Comparison of ENCODE assay signal across 15 mouse cellular contexts in genomic region chr1:184357474-184358225, GRCm38 (mm10).
DNase-seq lines count a peak whose midpoint lies in the region; ATAC-seq and TF ChIP-seq lines count a peak whose summit lies in the region.
"Had no signal": no experiment of that assay in that cellular context is flagged by ENCODE, and none has a peak within 500 bp of the region (broad histone marks: within the 10 kb centered on the region; RNA-seq: fewer than 3 reads in every experiment).

No protein-coding gene starts in this region.

- H3K27ac ChIP-seq in heart, embryonic 15.5 days: peak overlapping the region; percentile 20; the same call in 1 of the 2 replicates
- no peak overlapping the region for H3K27ac ChIP-seq in heart, adult 2 months
- H3K27ac ChIP-seq in lung, embryonic 15.5 days: peak overlapping the region; percentile 8; the same call in 1 of the 2 replicates
- H3K27ac ChIP-seq in liver, postnatal 0 days (ENCODE audit: low read depth): peak overlapping the region; percentile 48; the same call in 1 of the 2 replicates

- H3K79me2 ChIP-seq in heart, adult 2 months (replicated peaks; ENCODE audit: control insufficient read depth, insufficient read depth, low read length): no peaks in the 10 kb centered on the region

- no peak overlapping the region for H3K4me2 ChIP-seq in heart, embryonic 15.5 days
- no peak overlapping the region for H3K4me2 ChIP-seq in lung, embryonic 15.5 days
- no peak overlapping the region for H3K4me2 ChIP-seq in liver, postnatal 0 days (ENCODE audit: low read depth, low read length)

- H3K27me3 ChIP-seq in heart, embryonic 15.5 days: no peaks in the 10 kb centered on the region
- no peaks in the 10 kb centered on the region for H3K27me3 ChIP-seq in heart, adult 2 months (ENCODE audit: control insufficient read depth, insufficient read depth, low read length)
- H3K27me3 ChIP-seq in lung, embryonic 15.5 days: no peaks in the 10 kb centered on the region
- H3K27me3 ChIP-seq in liver, postnatal 0 days (ENCODE audit: insufficient read depth, low read length): no peaks in the 10 kb centered on the region

- H3K9me3 ChIP-seq in heart, embryonic 15.5 days (replicated peaks): no peaks in the 10 kb centered on the region
- no peaks in the 10 kb centered on the region for H3K9me3 ChIP-seq in lung, embryonic 15.5 days
- no peaks in the 10 kb centered on the region for H3K9me3 ChIP-seq in liver, postnatal 0 days (ENCODE audit: low read length)

- no peak for DNase-seq in heart, adult 2 months
- DNase-seq in lung, postnatal 36 days: no peak
- DNase-seq in NIH3T3 (ENCODE audit: low read depth): peak; percentile 32
- DNase-seq in liver, postnatal 0 days: no peak
- no peak for DNase-seq in adrenal gland, postnatal 36 days
- DNase-seq in cerebellum, adult 8-10 months: no peak
- DNase-seq: cerebellum, adult 2 months; embryo, embryonic 11 days; heart, adult 18-20 months; kidney, postnatal 25 days; right cerebral cortex, postnatal 4 days had no signal

- peaks cover 5% of the 10 kb centered on the region; the same call in 1 of the 2 replicates for H3K4me1 ChIP-seq in heart, embryonic 15.5 days (replicated peaks)
- peaks cover 1% of the 10 kb centered on the region for H3K4me1 ChIP-seq in heart, adult 2 months (ENCODE audit: control insufficient read depth, insufficient read depth, low read length)
- peaks cover 17% of the 10 kb centered on the region for H3K4me1 ChIP-seq in lung, embryonic 15.5 days
- no peaks in the 10 kb centered on the region for H3K4me1 ChIP-seq in liver, postnatal 0 days (ENCODE audit: insufficient read depth)

- no peak for TF ChIP-seq POLR2A in heart, adult 2 months (IDR thresholded peaks at IDR 0.05; ENCODE audit: insufficient read depth, low read depth, low read length)

- no peak overlapping the region for H3K9ac ChIP-seq in heart, embryonic 15.5 days
- no peak overlapping the region for H3K9ac ChIP-seq in heart, adult 2 months (ENCODE audit: low read depth, low read length)
- H3K9ac ChIP-seq in lung, embryonic 15.5 days: no peak overlapping the region
- H3K9ac ChIP-seq in liver, postnatal 0 days (replicated peaks): no peak overlapping the region

- intact Hi-C loops in heart, adult 2 months (cut with DNase I): no loop called here

- 32% methylated on average over 4 of the region's 4 CpGs for WGBS in heart, embryonic 15.5 days
- WGBS in heart, adult 2 months: 25% methylated on average over 4 of the region's 4 CpGs
- WGBS in lung, embryonic 15.5 days: 23% methylated on average over 4 of the region's 4 CpGs
- WGBS in liver, postnatal 0 days (ENCODE audit: insufficient replicate concordance): 48% methylated on average over 4 of the region's 4 CpGs

- H3K4me3 ChIP-seq in heart, embryonic 15.5 days: no peak overlapping the region
- H3K4me3 ChIP-seq in heart, adult 2 months: no peak overlapping the region
- no peak overlapping the region for H3K4me3 ChIP-seq in lung, embryonic 15.5 days
- no peak overlapping the region for H3K4me3 ChIP-seq in liver, postnatal 0 days (ENCODE audit: low read depth, low read length)
- H3K4me3 ChIP-seq: erythroblast, embryonic 14.5 days had no signal

- no peaks in the 10 kb centered on the region for H3K36me3 ChIP-seq in heart, embryonic 15.5 days
- no peaks in the 10 kb centered on the region for H3K36me3 ChIP-seq in heart, adult 2 months (ENCODE audit: control insufficient read depth, insufficient read depth, low read length)
- H3K36me3 ChIP-seq in lung, embryonic 15.5 days: no peaks in the 10 kb centered on the region
- H3K36me3 ChIP-seq in liver, postnatal 0 days (replicated peaks; ENCODE audit: insufficient read depth, low read length): no peaks in the 10 kb centered on the region

- no peak for TF ChIP-seq CTCF in heart, adult 2 months (IDR thresholded peaks at IDR 0.05)
- no peak for TF ChIP-seq CTCF in liver, postnatal 0 days (IDR thresholded peaks at IDR 0.05; ENCODE audit: low read depth)

- no peak for ATAC-seq in heart, embryonic 15.5 days (replicated peaks; ENCODE audit: insufficient number of reproducible peaks, insufficient read depth, low FRiP score, low read depth)
- ATAC-seq in lung, embryonic 15.5 days (ENCODE audit: borderline replicate concordance, extremely low read depth, low FRiP score, low TSS enrichment): peak; percentile 69; the same call in 1 of the 2 replicates
- no peak for ATAC-seq in liver, postnatal 0 days
- ATAC-seq: CD4-positive, CD25-positive, alpha-beta regulatory T cell, adult 4 months had no signal

- no peak for TF ChIP-seq EP300 in heart, adult 2 months (IDR thresholded peaks at IDR 0.05; ENCODE audit: insufficient read depth, low read depth, low read length)
- no peak; the same call in 1 of the 2 replicates for TF ChIP-seq EP300 in liver, postnatal 0 days (IDR thresholded peaks at IDR 0.05; ENCODE audit: low read depth)
